Mouse (Mus musculus) thymus, postnatal 0 days (tissue): ENCODE results near the gene Dnajc28. TPM values are rescaled to one million over a fixed set of nuclear protein-coding genes. Genes with fewer than 3 reads are reported as not detected.

Experiments used
- DNase-seq: peaks from one replicate; pipeline ENCODE4 v3.0.0-alpha.2; 2015; ENCODE audit warnings: low spot score
- polyA plus RNA-seq: library from polyadenylated mRNA; unstranded; fragments of >200 nt; fragmentation: Nextera tagmentation; extraction: Ambion mirVana; gene quantifications from 2 replicates; pipeline ENCODE4 v1.2.1, GENCODE M21; 2015

Dnajc28 gene
- polyA plus RNA-seq, 1 experiment from 2014 or later: 2.3 TPM

DNA sequence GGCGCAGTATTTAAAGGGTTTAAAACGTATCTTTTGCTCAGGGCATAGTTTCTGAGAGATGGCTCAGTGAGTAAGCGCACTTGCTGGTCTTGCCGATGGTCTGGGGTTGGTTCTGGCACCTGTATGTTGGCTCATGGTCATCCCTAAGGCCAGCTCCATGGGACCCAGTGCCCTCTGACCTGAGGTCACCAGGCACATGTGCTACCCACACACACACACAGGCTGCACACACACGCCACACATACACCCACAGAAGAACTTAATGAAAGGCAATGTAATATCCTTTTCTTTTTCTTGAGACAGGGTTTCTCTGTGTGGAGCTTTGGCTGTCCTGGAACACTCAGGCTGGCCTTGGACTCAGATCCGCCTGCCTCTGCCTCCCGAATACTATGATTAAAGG lies 14.1 kb upstream of the Dnajc28 start:
- no peak for DNase-seq

GRCm38 (mm10) chr16:91632439-91632838 lies 13.6 kb upstream of the Dnajc28 start:
- no peak for DNase-seq

GRCm38 (mm10) chr16:91630584-91630983 lies 11.8 kb upstream of the Dnajc28 start:
- no peak for DNase-seq

GRCm38 (mm10) chr16:91629749-91630148 lies 10.9 kb upstream of the Dnajc28 start:
- no peak for DNase-seq

DNA sequence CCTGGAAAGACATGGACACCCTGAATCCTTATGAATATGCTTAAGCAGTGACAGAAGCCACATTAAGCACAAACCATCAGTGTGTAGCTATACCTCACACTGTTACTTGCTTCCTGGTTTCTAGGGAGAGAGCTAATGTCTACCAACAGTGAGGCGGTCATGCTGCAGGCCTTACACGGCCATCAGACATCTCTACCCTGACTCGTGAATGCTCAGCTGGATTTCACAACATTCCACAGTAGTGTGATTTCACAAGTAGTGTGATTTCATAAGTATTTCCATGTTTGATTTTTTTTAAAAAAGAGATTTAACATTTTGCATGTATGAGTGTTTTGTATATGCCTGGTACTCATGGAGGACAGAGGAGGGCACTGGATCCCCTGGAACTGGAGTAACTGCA lies 9.8 kb upstream of the Dnajc28 start:
- no peak for DNase-seq

DNA sequence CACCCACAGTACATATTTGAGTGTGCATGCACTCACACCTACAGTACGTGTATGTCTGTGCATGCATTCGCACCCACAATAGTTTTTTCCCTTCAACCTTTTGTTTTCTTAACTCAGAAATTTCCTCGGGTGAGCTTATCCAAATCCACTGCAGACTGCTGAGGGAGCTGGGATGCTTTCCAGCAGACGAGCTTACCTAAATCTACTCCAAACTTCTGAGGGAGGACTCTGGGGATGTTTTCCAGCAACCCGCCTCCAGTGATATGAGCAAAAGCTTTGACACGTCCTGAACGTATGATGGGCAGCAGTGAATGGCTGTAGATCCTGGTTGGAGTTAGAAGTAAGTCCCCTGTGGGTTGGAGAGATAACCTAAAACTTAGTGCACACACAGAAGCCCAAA lies 9.0 kb upstream of the Dnajc28 start:
- no peak for DNase-seq

DNA sequence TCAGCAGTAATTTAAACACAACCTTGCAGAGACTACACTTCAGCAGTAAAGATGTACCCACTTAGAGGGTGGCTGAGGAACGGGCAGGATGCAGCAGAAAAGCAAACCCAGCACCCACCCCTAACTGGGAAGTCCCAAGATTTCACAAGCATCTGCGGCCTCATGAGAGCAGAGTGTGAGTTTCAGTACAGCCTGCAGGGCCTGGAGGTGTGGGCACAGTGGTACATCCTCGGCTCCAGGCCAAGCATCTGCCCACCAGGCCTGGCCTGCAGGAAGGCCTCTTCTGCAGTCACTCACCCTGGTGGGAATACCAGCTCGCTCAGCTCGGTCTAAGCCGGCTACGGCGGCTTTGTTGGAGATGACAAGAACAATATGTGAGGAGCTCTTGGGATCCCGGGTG lies 4.2 kb upstream of the Dnajc28 start:
- DNase-seq: no peak

- DNase-seq: no peak
Measured at GRCm38 (mm10) chr16:91620991-91621390, 2.2 kb upstream of the Dnajc28 start.

DNA sequence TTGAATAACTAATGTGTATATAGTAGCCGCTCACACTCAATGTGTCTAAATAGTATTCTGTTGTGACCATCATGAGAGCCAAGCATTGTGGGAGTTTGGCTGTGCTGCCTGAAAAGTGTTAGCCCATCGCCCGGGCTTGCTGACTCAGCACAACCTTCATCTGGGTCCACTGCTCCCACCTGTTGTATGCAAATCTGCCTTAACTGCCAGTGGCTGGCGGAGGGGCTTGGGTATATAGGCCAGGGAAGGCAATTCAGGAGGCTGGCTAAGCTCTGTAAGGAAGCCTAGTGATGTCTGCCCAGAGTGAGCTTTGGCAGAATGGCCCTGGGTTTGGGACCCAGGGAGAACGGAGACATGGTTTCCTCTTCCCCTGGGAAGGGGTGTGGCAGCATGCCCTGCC lies 1.4 kb upstream of the Dnajc28 start:
- no peak for DNase-seq

GRCm38 (mm10) chr16:91614552-91614951 lies 4.3 kb downstream of the Dnajc28 start:
- DNase-seq: no peak

- no peak for DNase-seq
Measured at GRCm38 (mm10) chr16:91612525-91612924, 6.3 kb downstream of the Dnajc28 start.

DNA sequence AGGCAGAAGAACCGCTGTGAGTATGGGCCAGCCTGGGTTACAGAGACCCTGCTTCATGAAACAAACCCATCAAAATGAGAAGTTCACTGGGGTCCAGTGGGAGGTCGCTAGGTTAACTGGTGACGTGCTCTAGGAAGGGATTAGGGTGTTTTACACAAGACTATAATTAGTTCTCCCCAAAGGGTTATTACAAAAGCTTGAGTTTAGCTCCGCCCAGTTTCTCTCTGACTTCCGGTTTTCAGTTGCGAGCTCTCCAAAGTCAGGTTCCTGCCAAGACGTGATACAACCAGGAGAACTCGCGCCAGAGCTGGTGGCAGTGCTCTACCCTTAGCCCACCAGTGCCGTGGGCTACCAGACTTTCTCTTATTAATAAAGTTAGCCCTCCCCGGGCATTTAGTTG lies 7.6 kb downstream of the Dnajc28 start:
- DNase-seq: no peak

DNA sequence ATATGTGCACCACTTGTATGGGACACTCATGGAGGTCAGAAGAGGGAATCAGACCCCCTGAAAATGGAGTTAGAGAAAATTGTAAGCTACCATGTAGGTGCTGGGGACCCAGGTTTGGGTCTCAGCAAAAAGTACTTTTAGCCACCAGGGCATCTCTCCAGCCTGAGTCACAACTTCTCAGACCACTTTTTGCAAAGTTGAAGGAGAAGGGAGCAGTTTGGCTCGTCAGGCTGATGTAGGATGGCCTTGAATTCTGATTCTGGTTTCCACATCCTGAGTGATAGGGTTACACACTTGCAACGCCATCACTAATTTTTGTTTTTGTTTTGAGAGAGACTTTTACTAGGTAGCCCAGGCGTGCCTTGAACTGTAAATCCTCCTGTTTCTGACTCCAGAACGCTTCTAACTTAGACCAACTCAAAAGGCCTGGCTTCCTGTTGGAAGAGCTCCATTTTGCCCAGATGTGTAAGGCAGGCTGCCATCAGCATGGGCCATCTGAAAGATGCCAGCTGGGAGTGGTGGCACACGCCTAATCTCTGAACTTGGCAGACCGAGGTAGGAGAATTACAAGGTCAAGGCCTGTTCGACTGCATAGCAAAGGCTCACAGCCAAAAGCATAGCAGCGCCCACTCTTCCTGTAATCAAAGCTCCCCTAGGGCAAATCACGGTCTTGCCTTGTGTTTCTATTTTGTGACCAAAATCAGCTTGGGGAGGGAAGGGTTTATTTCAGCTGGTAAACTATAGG lies 9.2 kb downstream of the Dnajc28 start:
- DNase-seq: no peak

- no peak for DNase-seq
Measured at GRCm38 (mm10) chr16:91606958-91607357, 11.9 kb downstream of the Dnajc28 start.

DNA sequence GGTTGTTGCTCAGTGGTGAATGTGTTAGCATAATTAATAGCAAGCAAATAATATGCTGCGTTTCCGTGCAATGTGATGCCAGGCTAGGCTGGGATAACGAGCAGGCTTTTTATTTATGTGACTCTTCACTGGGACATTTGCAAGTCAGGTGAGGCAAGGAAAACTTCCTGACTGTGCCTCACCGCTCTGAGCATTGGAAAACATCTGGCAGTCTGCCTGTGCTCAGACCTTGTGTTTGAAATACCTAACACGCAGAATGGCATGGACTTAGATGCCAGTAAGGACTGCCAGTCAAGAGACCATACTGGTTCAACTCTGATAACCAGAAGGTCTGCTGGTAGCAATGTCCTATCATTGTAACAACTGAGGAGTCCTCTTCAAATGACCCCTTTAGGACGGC lies 13.7 kb downstream of the Dnajc28 start:
- DNase-seq: no peak

GRCm38 (mm10) chr16:91601693-91602092 lies 17.1 kb downstream of the Dnajc28 start:
- no peak for DNase-seq

DNA sequence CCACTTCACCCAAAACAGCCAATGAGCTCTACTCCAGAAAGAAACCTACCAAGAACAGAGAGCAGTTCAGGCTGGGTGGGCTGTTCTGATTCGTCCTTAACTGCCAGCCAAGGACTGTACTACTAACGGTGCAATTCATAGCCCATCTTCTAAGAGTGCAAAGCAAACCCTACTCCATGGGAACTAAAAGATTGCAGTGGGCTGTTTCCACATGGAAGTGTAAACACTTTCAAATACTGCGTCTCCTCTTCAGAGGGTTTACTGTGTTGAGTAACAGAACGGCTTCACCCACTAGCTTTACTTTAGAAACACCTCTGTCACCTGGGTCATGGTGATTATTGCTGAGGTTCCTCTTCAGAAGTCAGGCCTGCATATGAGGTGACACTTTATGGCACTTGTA lies 17.7 kb downstream of the Dnajc28 start:
- DNase-seq: no peak

GRCm38 (mm10) chr16:91599242-91599641 lies 19.6 kb downstream of the Dnajc28 start:
- no peak for DNase-seq

DNA sequence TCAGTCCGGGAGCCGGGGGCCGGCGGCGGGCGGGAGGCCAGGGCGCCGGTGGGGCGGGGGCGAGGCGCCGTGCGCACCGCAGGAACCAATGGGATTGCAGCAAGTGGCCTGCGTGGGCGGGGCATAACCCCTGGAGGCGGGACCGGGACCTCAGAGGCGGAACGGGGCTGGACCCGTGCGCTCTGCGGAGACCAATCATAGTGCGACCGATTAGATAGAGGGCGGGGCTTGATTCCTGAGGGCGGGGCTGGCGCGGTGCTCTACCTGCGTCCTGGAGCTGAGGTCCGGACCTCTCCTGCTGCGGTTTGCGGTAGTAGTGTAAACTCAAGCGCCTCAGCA lies 21.2 kb downstream of the Dnajc28 start, which contains the start of gene Tmem50b:
Gene Tmem50b (minus strand): TSS at position 129 of the 339 bp plus-strand sequence.
- peak; percentile 97 for DNase-seq

GRCm38 (mm10) chr16:91596779-91597671 lies 21.8 kb downstream of the Dnajc28 start:
- DNase-seq: peak; percentile 27

GRCm38 (mm10) chr16:91596397-91596778 lies 22.4 kb downstream of the Dnajc28 start:
- peak; percentile 50 for DNase-seq

DNA sequence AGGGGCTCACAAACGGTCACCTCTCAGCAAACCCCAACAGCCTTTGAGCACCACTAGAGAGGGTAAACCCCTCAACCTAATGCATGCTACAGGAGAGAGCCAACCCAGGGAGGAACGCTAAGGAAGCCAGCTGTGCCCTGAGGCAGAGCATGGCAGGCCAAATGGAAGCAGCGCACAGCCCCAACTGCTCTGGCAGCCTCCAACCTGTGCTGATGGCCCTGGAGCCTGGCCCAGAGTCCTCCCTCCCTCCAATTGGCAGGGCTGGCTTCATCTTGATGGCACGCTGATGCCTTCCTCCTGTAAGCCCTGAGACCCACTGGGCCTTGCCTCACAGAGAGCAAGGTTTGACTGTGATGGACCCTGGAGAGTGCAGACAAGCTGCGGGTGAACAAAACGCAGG lies 23.8 kb downstream of the Dnajc28 start:
- DNase-seq: no peak

GRCm38 (mm10) chr16:91593262-91593661 lies 25.6 kb downstream of the Dnajc28 start:
- DNase-seq: peak; percentile 51
